Mouse (Mus musculus): Measurements from ENCODE around the gene Shisal2b.

Gene Shisal2b

DNA sequence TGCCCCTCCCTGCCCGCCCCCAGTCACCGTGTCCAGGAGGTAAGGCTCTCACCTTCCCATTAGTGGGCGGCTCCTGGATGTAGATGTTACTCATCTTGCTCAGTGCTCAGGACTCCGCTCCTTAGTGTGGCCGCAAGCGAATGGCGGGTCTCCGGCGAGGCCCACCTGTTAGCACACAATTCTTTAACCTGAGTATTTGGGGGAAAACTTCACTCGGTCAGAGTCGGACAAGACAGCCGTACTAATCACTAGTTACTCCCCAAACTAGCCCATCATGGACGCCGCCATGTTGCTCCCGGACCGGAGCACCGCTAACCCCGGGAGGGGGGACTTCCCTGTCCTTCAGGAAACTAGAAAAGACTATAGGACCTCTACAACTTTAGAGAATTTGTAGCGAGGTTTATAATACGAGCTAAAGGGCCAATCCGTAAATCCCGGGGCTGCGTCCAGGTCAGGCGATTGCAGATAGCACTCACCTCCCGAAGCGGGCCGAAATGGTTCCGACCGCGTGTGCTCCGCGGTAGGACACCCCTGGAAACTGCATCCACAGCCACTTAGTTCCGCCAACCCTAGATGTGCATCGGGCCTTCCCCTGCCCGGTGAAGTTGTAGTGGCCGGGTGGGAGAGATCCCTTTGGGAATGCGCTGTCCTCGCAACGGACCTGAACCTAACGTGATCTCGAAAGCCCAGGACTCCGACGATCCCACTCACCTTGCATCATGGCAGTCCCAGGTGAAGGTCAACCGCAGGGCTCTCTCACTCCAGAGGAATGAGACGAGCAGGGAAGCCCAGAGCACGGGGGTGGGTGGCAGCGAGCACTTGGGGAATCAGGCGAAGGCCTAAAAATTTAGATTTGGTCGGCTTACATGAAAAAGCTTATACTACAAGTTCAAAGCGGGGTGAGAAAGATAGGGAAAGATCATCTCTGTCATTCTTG lies 46.8 kb downstream of the Shisal2b start, which contains the start of gene Cwc27:
Gene Cwc27, minus strand, starts transcription at position 508 of the 937 bp plus-strand sequence.
- DNase-seq (ENCODE audit: low spot score in 2 of 2): peak; percentile 76 to 80

DNA sequence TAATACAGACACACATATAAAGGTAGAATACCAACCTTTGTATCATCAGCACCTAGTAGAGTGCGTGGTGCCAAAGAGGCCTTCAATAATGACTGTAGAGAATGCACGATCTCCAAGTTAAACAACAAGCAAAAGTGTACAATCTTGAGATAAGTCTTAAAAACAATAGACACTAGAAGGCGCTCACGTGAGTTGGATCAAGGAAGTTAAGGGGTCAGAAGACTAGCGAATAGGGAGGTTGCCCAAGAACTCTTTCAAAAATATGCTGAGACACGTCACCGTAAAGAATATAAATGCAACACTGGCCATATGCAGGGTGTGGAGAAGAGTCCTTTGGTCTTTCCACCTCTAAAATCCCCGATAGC lies 47.4 kb downstream of the Shisal2b start:
- no peak for DNase-seq (ENCODE audit: low spot score in 2 of 2)

DNA sequence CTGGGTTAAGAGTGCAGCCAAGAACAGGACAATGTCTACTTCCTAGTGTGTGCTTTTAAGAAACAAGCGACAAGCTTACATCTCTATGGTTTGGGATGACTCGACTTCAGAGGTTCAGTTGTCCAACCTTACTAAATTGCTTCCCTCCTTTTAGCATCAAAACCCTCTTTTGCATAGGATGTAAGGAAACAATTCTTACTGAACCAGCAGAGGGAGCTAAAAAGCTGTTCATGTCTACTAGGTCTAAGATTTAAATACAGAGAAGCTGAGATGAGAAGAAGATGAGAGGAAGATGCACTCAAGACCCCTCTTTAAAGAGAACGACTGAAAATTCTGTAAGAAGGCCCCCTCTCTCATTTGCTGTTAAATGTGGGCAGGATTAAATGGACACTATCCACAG lies 58.0 kb downstream of the Shisal2b start:
- DNase-seq (ENCODE audit: low spot score in 2 of 2): no peak

DNA sequence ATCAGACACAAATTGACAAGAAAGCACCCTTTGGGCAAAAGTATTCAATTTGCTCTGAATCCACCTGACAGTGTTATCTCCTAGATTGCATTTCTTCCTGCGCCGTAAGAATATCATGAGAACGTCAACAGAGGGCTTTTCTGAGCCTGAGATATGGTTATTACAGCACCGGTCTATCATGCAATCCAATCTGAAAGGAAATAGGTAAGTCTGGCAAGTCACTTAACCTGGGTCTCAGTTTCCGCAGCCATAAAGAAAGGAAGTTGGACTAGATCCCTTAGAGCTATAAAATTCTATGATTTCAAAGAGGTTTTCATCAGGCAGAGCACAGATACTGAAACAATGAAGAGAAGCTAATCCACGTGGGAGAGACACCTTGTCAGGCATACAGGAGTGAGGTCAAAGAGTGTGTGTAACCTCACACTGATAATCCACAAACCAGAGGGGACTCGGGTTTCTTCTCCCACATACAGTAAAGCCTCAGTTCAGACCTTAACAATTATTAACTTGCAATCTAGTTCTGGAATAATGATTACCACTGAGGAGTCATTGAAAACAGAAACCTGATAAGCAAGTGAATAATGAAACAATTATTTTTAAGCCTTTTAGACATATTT lies 64.0 kb downstream of the Shisal2b start:
- DNase-seq (ENCODE audit: low spot score in 2 of 2): no peak

DNA sequence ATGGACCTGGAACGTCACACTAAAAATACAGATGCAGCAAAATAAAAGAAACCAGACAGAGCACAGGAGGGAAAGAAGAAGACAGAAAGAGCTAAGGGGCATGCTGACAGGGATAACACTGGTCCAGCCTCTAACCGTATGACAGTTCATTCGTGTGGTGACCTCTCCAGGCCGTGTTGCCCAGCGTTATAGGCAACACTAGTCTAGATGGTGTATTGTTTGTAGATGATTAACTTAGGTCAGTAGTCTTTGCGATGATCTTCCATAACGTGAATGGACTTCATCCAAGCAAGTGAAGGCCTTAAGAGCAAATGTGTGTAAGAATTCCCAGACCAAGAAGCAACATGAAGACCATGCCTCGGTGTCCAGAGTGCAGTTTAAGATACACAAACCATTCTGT lies 64.6 kb downstream of the Shisal2b start:
- DNase-seq (ENCODE audit: low spot score in 2 of 2): no peak

Data from urinary bladder, postnatal 36 days (tissue).